Mouse (Mus musculus) stomach, embryonic 16.5 days (tissue): ENCODE results near the gene Dnajb3. TPM values are rescaled to one million over a fixed set of nuclear protein-coding genes. Genes with fewer than 3 reads are reported as not detected.

ENCODE experiments used
- ATAC-seq: fragments of 200-750 bp; cut with Nextera tagmentation; 2 replicates; pipeline ENCODE4 v1.8.0; 2017; ENCODE audit warnings: moderate number of reproducible peaks, moderate TSS enrichment; ENCODE audit not compliant: insufficient read depth, low FRiP score
- H3K27ac ChIP-seq: fragments of 300-500 bp; sonication (generic); 2 replicates; pipeline ENCODE4 v1.5.1; 2014; ENCODE audit warnings: low read length
- H3K27me3 ChIP-seq: fragments of 300-500 bp; sonication (generic); 2 replicates; pipeline ENCODE4 v1.6.1; 2014; ENCODE audit warnings: low read length, control low read depth, mixed read lengths; ENCODE audit not compliant: control insufficient read depth, insufficient read depth
- H3K36me3 ChIP-seq: fragments of 300-500 bp; sonication (generic); 2 replicates; pipeline ENCODE4 v1.6.1; 2014; ENCODE audit warnings: low read length; ENCODE audit not compliant: control insufficient read depth, insufficient read depth
- H3K4me1 ChIP-seq: fragments of 300-500 bp; sonication (generic); 2 replicates; pipeline ENCODE4 v1.6.1; 2014; ENCODE audit warnings: low read length, control low read depth, mixed read lengths; ENCODE audit not compliant: control insufficient read depth, insufficient read depth
- H3K4me2 ChIP-seq: fragments of 300-500 bp; sonication (generic); 2 replicates; pipeline ENCODE4 v1.6.1; 2014; ENCODE audit warnings: low read depth, low read length, mixed read lengths
- H3K4me3 ChIP-seq: fragments of 300-500 bp; sonication (generic); replicated peaks from 2 replicates; pipeline ENCODE4 v1.5.1; 2014; ENCODE audit warnings: mild to moderate bottlenecking, low read length
- H3K9ac ChIP-seq: fragments of 300-500 bp; sonication (generic); 2 replicates; pipeline ENCODE4 v1.6.1; 2014; ENCODE audit warnings: low read length
- H3K9me3 ChIP-seq: fragments of 300-500 bp; sonication (generic); replicated peaks from 2 replicates; pipeline ENCODE4 v1.6.1; 2016; ENCODE audit warnings: low read length, control low read depth; ENCODE audit not compliant: control insufficient read depth
- WGBS: fragments of 180-500 bp; shearing (Covaris S2); extraction: QIAGEN DNeasy Blood & Tissue Kit; methylation state at CpG from one replicate; pipeline ENCODE4 v1.1.7; 2014; 5-methylcytosine and 5-hydroxymethylcytosine counted together
- polyA plus RNA-seq: library from polyadenylated mRNA; unstranded; fragments of >200 nt; fragmentation: Nextera tagmentation; extraction: Ambion mirVana; gene quantifications from 2 replicates; pipeline ENCODE4 v1.2.1, GENCODE M21; 2015

The Dnajb3 gene
- polyA plus RNA-seq, 1 experiment from 2014 or later, result 7.6 TPM

- no peak for ATAC-seq
- peaks cover 81% of the 10 kb centered on the region for H3K9me3 ChIP-seq
- no peak overlapping the region for H3K4me2 ChIP-seq
- no peaks in the 10 kb centered on the region for H3K36me3 ChIP-seq
- no peaks in the 10 kb centered on the region for H3K4me1 ChIP-seq
- no peak overlapping the region for H3K4me3 ChIP-seq
- H3K9ac ChIP-seq, result no peak overlapping the region
- H3K27ac ChIP-seq, result no peak overlapping the region
- WGBS, result 63% methylated on average over 4 of the region's 4 CpGs
- H3K27me3 ChIP-seq, result no peaks in the 10 kb centered on the region
These were observed 28.6 kb upstream of the Dnajb3 start for GRCm38 (mm10) chr1:88234248-88234610.

GRCm38 (mm10) chr1:88233421-88234247 lies 28.1 kb upstream of the Dnajb3 start:
- Histone ChIP-seq H3K9ac (no peak overlapping the region), H3K27ac (no peak overlapping the region), H3K4me1 (no peaks in the 10 kb centered on the region), H3K36me3 (no peaks in the 10 kb centered on the region), H3K9me3 (peaks cover 78% of the 10 kb centered on the region), H3K4me2 (no peak overlapping the region), H3K27me3 (no peaks in the 10 kb centered on the region), H3K4me3 (no peak overlapping the region)
- ATAC-seq, result peak; percentile 7; the same call in 1 of the 2 replicates
- WGBS, result 68% methylated on average over 14 of the region's 14 CpGs

- Histone ChIP-seq H3K4me1 (no peaks in the 10 kb centered on the region), H3K4me2 (no peak overlapping the region), H3K27ac (no peak overlapping the region), H3K9ac (no peak overlapping the region), H3K4me3 (no peak overlapping the region), H3K27me3 (no peaks in the 10 kb centered on the region), H3K36me3 (no peaks in the 10 kb centered on the region), H3K9me3 (peaks cover 78% of the 10 kb centered on the region)
- no peak for ATAC-seq
- WGBS, result 53% methylated on average over 3 of the region's 3 CpGs
These were observed 27.2 kb upstream of the Dnajb3 start for GRCm38 (mm10) chr1:88232664-88233380.

- Histone ChIP-seq H3K9me3 (peaks cover 77% of the 10 kb centered on the region), H3K4me3 (no peak overlapping the region), H3K27me3 (no peaks in the 10 kb centered on the region), H3K9ac (no peak overlapping the region), H3K27ac (no peak overlapping the region), H3K4me1 (no peaks in the 10 kb centered on the region), H3K36me3 (no peaks in the 10 kb centered on the region), H3K4me2 (no peak overlapping the region)
- no peak for ATAC-seq
- 68% methylated on average over 7 of the region's 7 CpGs for WGBS
These were observed 26.4 kb upstream of the Dnajb3 start for GRCm38 (mm10) chr1:88231803-88232499.

- no peak overlapping the region for H3K27ac ChIP-seq
- peaks cover 83% of the 10 kb centered on the region for H3K9me3 ChIP-seq
- WGBS, result 74% methylated on average over 6 of the region's 6 CpGs
- no peak overlapping the region for H3K4me2 ChIP-seq
- H3K4me3 ChIP-seq, result no peak overlapping the region
- H3K27me3 ChIP-seq, result no peaks in the 10 kb centered on the region
- ATAC-seq, result no peak
- no peak overlapping the region for H3K9ac ChIP-seq
- no peaks in the 10 kb centered on the region for H3K36me3 ChIP-seq
- H3K4me1 ChIP-seq, result no peaks in the 10 kb centered on the region
These were observed 25.6 kb upstream of the Dnajb3 start for GRCm38 (mm10) chr1:88230981-88231802.

- Histone ChIP-seq H3K4me1 (no peaks in the 10 kb centered on the region), H3K9ac (no peak overlapping the region), H3K4me3 (no peak overlapping the region), H3K27ac (no peak overlapping the region), H3K36me3 (no peaks in the 10 kb centered on the region), H3K27me3 (no peaks in the 10 kb centered on the region), H3K9me3 (peaks cover 83% of the 10 kb centered on the region), H3K4me2 (no peak overlapping the region)
- ATAC-seq, result no peak
- WGBS, result 73% methylated on average over 7 of the region's 7 CpGs
These were observed 24.8 kb upstream of the Dnajb3 start for GRCm38 (mm10) chr1:88230421-88230820.

GRCm38 (mm10) chr1:88229986-88230385 lies 24.4 kb upstream of the Dnajb3 start:
- 82% methylated on average over 5 of the region's 5 CpGs for WGBS
- Histone ChIP-seq H3K27ac (no peak overlapping the region), H3K9me3 (peaks cover 80% of the 10 kb centered on the region), H3K9ac (no peak overlapping the region), H3K4me3 (no peak overlapping the region), H3K4me2 (no peak overlapping the region), H3K36me3 (no peaks in the 10 kb centered on the region), H3K4me1 (no peaks in the 10 kb centered on the region), H3K27me3 (no peaks in the 10 kb centered on the region)
- no peak for ATAC-seq

- H3K27ac ChIP-seq, result no peak overlapping the region
- no peaks in the 10 kb centered on the region for H3K4me1 ChIP-seq
- H3K4me2 ChIP-seq, result no peak overlapping the region
- H3K27me3 ChIP-seq, result no peaks in the 10 kb centered on the region
- H3K9me3 ChIP-seq, result peaks cover 76% of the 10 kb centered on the region
- 73% methylated on average over 3 of the region's 3 CpGs for WGBS
- H3K9ac ChIP-seq, result no peak overlapping the region
- ATAC-seq, result no peak
- no peaks in the 10 kb centered on the region for H3K36me3 ChIP-seq
- no peak overlapping the region for H3K4me3 ChIP-seq
These were observed 24.0 kb upstream of the Dnajb3 start for GRCm38 (mm10) chr1:88229566-88229965.
